Mouse (Mus musculus) erythroid progenitor cell, adult 5-6 weeks (primary cell): ENCODE data around the gene D10Wsu102e. TPM values are rescaled to one million over a fixed set of nuclear protein-coding genes. Genes with fewer than 3 reads are reported as not detected.
"Not testable (repeated sequence)": the region's sequence is repeated elsewhere in the genome, so short reads cannot be mapped to it uniquely, and the experiment has no call there.

Experiments used
- ATAC-seq: replicated peaks from 2 replicates; pipeline ENCODE4 v1.8.0; 2016; ENCODE audit warnings: moderate number of reproducible peaks, mild to moderate bottlenecking, moderate TSS enrichment, inconsistent platforms; ENCODE audit not compliant: poor library complexity, low FRiP score, severe bottlenecking
- total RNA-seq, 2 experiments: library from RNA; stranded (forward) in 1 of 2; stranded (reverse) in 1 of 2; fragments of 150-400 nt in 1 of 2; fragments of 186-747, 209-891 nt in 1 of 2; gene quantifications; 2 replicates each; pipeline versions ENCODE4 v1.2.3 to v1.2.4; 2015 to 2017; ENCODE audit warnings: low replicate concordance in 2 of 2

The D10Wsu102e gene
- total RNA-seq, 2 experiments from 2014 or later, result under 0.01 to 0.15 TPM

- no peak for ATAC-seq
Observed at GRCm38 (mm10) chr10:83345693-83346358, 14.2 kb upstream of the D10Wsu102e start.

DNA sequence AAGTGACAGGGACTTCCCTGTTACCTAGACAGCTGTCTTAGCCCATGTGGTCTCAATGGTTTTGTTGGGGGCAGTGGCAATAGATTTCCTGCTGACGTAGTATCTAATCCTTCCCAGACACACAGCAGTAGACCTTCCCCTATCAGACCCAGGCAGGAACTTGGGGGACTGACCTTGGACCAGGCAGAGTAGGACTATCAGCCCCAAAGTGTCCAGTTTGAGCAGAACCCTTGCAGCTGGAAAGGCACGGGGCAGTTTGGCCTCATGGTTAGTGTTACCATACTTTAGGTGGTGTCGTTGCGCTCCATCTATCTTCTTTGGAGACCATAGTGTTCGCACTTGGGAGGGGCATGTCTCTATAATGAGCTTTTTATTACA lies 13.7 kb upstream of the D10Wsu102e start:
- no peak for ATAC-seq

GRCm38 (mm10) chr10:83347494-83347893 lies 12.5 kb upstream of the D10Wsu102e start:
- no peak for ATAC-seq

- no peak for ATAC-seq
Observed at GRCm38 (mm10) chr10:83350689-83351088, 9.3 kb upstream of the D10Wsu102e start.

GRCm38 (mm10) chr10:83351779-83352178 lies 8.2 kb upstream of the D10Wsu102e start:
- ATAC-seq, result not testable (repeated sequence)

DNA sequence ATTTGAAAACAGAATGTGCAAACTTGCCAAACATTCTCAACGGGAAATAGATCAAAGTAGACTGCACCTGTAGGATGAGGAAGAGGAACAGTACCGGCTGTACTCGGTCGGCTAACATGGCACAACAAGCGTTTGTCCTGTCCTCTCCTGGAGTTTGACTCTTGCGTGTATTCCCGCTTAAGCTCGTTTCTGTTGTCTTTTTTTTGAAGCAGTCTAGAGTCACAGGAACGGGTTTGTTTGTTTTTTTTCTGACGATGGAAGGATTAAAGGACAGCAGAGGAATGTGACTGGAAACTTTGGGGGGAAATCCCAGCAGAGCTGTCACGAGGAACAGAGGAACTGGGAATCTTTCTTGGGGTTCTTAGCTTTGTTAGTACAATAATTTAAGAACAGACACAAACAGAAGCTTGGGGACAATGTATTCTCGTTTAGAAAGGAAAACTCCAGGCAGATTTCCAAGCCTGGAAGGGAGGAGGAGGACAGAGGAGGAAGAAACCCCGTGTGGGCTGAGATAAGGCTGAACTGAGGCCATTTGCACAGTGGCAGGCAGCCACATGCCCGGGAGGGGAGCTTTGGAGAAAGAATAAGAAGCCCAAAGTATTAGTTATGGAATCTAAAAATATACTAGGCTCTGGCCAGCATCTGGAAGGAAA lies 6.2 kb upstream of the D10Wsu102e start:
- no peak for ATAC-seq

DNA sequence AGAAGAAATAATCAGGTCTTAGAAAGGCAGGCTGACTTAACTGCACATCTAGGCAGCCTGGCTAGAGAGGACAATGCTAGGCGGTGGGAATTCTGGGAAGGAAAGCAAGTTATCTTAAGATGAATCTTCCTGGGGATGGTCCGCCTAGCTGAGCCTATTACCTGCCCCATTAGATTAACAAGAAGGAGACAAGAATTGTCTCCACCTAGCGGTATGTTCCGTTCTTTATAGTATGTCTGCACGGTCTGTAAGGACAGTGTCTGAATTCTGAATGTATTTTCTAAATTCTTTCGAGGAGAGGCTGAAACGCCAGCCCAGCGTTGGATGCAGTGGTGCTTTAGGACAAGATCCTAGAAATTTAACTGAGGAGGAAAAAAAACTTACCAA lies 5.7 kb upstream of the D10Wsu102e start:
- ATAC-seq, result no peak

DNA sequence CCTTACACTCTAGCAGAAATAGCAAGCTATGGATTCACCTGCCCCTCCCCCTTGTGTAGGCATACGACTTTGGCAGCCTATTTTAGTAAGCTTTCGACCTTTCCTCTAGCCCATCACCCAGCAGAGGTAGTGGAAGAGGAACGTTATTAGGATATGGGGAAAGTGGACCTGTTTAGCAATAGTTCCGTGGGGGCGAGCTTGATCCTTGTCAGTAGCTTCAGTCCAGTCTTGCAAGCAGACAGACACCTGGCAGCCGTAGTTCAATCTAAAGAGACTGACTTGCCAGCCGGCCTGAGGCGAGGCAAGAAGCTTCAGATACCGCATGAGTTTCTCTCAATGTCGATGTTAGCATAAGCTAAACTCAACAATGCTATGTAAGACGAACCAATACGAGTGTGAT lies 3.6 kb upstream of the D10Wsu102e start:
- no peak for ATAC-seq

GRCm38 (mm10) chr10:83359451-83359850 lies 570 bp upstream of the D10Wsu102e start:
- ATAC-seq, result no peak

DNA sequence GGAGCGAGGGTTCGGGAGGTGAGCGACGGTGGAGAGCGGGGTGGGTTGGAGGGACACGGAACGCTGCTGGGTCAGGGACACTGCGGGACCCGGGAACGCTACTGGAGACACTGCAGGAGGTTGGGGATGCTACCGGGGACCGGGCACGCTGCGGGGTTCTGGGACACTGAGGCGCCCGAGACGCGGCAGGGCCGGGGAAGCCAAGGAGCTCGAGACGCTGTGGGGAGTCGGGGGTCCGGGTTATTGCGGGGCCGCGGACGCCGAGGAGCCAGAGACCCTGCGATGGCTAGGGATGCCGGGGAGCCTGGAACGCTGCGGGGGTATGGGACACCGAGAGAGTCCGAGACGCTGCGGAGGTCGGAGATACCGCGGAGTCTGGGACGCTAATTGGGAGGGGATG lies 335 bp downstream of the D10Wsu102e start:
- ATAC-seq, result peak; percentile 61

DNA sequence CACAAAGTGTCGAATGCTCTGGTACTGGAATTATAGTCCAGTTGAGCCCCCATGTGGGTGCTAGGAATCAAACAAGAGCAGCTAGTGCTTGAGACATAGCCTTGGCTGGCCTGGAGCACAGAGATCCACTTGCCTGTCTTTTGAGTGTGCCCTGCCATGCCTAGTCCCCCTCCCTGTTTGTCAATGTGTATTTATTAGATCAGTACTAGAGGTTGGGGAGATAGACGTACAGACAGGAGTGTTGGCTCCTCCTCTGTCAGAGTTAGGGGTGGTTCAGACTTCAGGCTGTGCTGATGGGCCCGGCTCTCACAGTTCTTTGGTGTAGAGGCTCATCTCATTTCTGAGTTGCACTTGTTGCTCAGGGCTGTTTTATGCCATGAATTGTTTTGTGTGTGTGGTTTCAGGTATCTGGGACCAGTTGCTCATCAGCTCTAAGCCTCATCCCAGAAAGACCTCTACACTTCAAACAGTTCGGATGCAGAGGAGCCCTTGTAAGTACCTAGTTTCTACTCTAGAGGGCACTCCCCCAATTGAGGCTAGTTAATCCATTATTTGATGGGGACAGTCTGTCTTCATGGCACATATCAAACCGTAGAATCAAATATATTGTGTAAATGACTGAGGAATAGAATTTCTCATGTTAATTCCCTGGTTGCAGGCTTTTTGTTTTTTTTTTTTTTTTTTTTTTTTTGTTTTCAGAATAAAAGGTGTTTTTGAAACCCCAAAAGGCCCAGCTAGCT lies 1.8 kb downstream of the D10Wsu102e start:
- no peak for ATAC-seq

GRCm38 (mm10) chr10:83363451-83363850 lies 3.4 kb downstream of the D10Wsu102e start:
- ATAC-seq, result no peak

GRCm38 (mm10) chr10:83368918-83369317 lies 8.9 kb downstream of the D10Wsu102e start:
- ATAC-seq, result no peak

DNA sequence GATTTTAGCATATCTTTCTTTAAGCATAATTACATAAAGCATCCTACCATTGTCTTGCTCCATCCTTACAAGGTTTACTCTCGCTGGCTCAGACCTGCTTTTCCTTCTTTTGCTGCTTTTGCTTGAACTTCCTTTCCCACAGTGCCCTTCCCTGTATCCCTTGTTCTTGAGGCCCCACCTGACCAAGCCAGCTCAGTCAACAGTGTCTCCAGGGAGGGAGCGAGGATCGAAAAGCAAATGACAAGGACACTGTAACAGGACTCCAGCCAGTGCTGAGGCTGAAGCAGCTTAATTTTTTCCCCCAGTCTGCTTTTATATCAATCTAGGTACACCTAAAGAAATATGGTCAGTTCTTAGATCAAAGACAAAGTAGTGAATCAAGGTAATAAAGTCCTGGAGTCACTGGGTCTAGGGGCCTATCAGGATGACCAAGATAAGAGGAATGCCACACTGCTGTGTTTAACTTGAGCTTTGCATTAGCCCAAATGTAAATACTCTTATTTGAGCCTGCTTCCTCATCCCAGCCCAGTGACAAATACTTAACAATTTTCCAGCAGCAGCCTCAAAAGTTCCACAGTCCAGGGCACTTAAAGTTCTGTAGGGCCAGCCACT lies 14.1 kb downstream of the D10Wsu102e start:
- no peak for ATAC-seq

GRCm38 (mm10) chr10:83375458-83375857 lies 15.4 kb downstream of the D10Wsu102e start:
- not testable (repeated sequence) for ATAC-seq

- no peak for ATAC-seq
Observed at GRCm38 (mm10) chr10:83376911-83377682, 17.1 kb downstream of the D10Wsu102e start.

DNA sequence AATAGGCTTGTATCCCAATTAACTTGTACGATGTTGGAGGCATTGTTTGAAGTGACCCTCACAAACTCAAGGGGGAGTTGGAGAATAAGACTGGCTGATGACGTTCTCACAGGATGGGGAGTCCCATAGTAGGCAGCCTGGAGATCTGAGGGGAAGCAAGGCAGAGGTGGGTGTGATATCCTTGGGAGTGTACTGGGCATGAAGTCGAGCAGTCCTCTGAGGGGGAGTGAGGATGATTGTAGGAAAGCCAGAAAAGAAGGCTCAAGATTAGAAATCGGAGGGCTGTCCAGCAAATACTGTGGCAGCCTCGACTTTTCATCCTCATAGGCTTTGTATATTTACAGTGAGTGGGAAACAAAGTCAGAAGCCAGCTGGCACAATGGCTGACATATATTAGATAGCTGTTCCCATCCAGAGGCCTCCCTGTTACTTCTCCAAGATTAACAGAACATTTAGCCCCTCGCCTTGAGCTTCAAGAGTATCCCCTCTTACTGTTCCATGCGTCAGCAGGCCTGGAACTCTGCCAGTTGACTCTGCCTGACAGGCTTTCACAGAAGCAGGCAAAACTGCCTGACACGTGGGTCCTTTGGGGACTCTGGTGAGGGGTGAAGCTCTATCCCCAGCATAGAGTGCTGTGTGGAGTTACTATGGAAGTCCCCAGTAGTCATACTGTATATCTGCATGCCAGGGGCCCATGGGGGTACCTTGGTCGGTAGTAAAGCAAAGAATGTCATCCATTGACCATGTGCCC lies 18.2 kb downstream of the D10Wsu102e start:
- ATAC-seq, result no peak

DNA sequence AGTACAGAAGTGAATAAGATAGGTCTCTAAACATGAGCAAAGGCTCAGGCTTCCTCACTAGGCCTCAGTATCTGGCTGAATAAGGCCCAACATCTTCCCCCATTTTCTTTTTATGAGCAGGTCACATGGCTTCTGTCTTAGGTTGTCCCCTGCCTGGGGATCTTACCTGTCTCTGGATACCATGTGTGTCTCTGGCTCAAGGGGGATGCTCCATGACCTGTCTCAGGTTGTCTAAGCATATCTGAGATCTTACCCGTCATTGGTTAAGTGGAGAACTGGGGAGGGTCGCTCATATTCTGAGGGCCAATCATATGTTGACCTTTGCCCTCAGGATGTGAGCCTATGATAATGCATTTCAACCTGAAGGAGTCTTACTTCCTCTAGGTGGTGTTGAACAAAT lies 20.5 kb downstream of the D10Wsu102e start:
- no peak for ATAC-seq

DNA sequence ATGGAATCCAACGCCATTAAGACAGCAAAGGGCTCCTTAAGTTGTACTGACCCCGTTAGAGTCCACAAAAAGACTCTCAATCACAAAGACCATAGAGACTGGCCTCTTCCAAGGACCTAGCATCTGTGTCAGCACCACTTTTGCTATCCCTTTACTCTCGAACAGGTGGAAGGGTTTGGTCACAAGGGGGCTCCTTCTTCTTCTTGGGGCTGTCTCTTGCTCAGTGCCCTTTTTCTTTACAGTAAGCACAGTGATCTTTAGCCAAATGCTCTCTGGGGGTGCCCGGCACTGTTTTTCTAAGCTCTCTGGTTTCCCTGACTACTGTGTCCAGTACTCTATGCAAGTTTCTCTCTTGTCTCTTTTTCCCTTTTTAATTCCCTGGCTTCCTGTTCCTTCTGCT lies 22.5 kb downstream of the D10Wsu102e start:
- ATAC-seq, result no peak
